Mouse (Mus musculus) heart, adult 8-10 months (tissue): ENCODE measurements around the gene Ccdc173. TPM values are rescaled to one million over a fixed set of nuclear protein-coding genes. Genes with fewer than 3 reads are reported as not detected.

Experiments
- DNase-seq: peaks from one replicate; pipeline ENCODE4 v3.0.0; 2022; ENCODE audit warnings: low spot score
- total RNA-seq, 4 experiments: library from RNA; stranded (reverse); gene quantifications; 2 replicates each; pipeline ENCODE4 v1.2.4; 2022

Gene Ccdc173
- total RNA-seq, 4 experiments from 2014 or later, result 0.29 to 1.00 (median 0.65) TPM

DNA sequence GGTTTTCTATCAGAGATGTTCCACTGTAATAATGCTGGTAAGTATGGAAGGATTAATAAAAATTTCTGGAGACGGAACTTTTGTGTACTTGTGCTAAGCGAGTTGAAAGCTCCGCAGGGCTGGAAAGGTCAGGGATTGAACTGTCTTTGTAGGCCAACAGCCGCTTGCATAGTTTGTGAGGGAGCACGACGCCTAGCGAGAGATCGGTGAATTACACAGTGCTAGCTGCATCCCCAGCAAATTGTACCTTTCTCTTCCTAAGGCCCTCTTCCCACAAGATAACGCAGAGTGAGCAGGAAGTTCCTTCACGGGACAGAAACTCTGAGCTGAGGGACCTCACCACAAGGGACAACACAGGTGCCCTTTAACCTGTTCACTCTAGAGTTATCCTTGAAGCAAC lies 910 bp upstream of the Ccdc173 start:
- DNase-seq, result peak; percentile 86

DNA sequence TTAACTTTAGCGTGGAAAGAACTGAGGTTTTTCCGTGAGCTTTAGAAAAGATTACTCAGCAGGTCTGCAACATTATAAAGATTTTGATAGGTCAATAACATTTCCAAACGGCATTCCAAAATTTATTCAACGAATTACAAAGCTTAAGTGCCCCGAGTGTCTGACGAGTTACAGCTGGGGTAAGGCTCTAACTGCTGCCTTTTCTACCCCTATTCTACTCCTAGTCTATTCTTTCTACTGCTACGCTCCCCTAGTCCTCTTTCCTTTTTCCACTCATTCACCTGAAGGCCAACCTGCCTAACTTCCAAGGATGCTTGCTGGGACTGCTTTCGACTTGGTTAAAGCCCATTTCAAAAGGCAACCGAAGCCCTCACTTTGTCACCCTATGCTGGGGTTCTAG lies 401 bp downstream of the Ccdc173 start:
- no peak for DNase-seq

DNA sequence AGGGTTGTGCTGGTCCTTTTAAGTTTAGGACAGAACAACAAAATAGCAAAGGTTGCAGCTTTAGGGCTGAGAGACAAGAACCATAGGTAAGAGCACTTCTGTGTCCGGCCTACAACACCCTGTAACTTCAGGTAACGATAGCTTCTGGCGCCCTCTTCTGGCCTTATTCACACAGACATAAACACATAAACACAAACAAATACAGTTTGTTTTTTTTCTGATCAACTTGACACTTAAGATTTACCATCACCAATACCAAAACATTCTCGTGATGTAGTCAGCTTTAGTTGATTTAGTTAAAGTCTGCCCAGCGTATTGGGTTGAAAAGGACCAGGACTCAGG lies 10.6 kb downstream of the Ccdc173 start:
- DNase-seq, result no peak

- no peak for DNase-seq
These were observed 11.2 kb downstream of the Ccdc173 start for GRCm38 (mm10) chr2:69777985-69778835.

- no peak for DNase-seq
These were observed 16.0 kb downstream of the Ccdc173 start for GRCm38 (mm10) chr2:69773331-69773730.

- DNase-seq, result no peak
These were observed 24.7 kb downstream of the Ccdc173 start for GRCm38 (mm10) chr2:69764716-69765115.

- DNase-seq, result no peak
These were observed 26.0 kb downstream of the Ccdc173 start for GRCm38 (mm10) chr2:69763340-69763739.

GRCm38 (mm10) chr2:69760980-69761379 lies 28.4 kb downstream of the Ccdc173 start:
- no peak for DNase-seq

- no peak for DNase-seq
These were observed 44.3 kb downstream of the Ccdc173 start for GRCm38 (mm10) chr2:69745091-69745490.

- DNase-seq, result no peak
These were observed 65.9 kb downstream of the Ccdc173 start for GRCm38 (mm10) chr2:69723519-69723825.

- peak; percentile 94 for DNase-seq
These were observed 66.5 kb downstream of the Ccdc173 start for GRCm38 (mm10) chr2:69722650-69723518.

DNA sequence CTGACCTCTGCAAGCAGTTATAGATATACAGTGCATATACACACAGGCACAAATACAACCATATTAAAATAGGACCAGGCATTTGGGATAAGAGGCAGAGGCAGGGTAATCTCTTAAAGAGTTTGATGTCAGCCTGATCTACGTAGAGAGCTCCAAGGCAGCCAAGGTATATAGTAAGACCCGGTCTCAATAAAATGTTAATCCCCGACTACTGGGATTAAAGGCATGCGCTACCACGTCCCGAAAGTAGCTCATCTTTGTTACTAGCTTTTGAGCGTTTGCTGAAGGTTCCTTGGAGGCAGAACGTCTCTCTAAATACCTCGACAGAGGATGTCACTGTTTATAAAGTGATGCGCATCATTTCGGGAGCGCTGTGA lies 67.1 kb downstream of the Ccdc173 start, which contains the start of gene Ppig:
TSS of gene Ppig (plus strand) at position 273 of the 377 bp plus-strand sequence.
- no peak for DNase-seq

DNA sequence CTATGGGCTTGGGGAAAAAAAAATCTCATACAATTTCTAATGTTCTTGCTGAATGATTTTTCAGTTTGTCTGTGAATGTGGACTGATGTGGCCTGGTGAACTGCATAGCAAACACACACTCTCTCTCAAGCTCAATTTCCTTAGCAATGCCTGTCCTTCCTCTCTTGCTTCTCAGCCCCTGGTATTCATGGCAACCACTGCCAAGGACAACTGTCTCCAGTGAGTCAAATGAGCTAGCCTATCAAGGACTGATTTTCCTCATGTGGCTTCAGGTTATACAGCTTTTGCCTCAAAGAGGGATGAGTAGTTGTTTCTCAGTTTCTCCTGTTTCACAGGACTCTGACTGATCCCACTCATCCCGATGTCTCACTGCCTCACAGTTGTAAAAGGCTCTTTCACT lies 70.3 kb downstream of the Ccdc173 start:
- DNase-seq, result no peak

GRCm38 (mm10) chr2:69716483-69716882 lies 72.9 kb downstream of the Ccdc173 start:
- DNase-seq, result no peak

DNA sequence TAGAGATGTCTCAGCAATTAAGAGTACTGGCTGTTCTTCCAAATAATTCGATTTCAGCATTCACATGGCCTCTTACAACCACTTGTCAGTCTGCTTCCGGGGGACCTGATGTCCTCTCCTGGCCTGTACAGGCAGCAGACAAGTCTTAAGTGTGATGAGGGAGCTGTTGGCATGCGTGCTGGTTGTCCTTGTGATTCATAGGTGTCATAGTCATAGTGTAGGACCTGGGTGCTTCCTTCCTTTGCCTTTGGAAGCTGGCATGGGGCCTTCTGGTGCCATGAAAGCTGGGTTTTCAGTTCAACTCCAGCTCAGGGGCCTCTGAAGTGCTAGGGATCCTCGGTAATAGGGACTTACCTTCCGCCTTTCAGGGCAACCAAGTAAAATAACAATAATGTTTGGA lies 75.2 kb downstream of the Ccdc173 start:
- DNase-seq, result no peak

DNA sequence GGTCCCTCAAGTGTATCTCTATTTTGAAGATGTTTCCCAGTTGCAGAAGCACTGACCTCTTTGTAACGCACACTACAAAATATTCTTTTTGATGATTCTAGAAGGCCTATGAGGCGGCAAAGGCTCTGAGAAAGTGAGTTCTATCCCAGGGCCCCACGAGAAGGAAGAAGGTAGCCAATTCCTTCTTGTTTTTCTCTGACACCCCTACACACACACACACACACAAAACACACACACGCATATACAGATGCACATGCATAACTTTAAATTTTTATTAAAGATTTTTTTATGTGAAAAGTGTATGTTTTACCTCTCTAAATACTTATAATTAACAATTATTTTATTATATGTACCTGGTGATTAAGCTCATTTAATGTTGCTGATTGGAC lies 75.8 kb downstream of the Ccdc173 start:
- DNase-seq, result no peak

DNA sequence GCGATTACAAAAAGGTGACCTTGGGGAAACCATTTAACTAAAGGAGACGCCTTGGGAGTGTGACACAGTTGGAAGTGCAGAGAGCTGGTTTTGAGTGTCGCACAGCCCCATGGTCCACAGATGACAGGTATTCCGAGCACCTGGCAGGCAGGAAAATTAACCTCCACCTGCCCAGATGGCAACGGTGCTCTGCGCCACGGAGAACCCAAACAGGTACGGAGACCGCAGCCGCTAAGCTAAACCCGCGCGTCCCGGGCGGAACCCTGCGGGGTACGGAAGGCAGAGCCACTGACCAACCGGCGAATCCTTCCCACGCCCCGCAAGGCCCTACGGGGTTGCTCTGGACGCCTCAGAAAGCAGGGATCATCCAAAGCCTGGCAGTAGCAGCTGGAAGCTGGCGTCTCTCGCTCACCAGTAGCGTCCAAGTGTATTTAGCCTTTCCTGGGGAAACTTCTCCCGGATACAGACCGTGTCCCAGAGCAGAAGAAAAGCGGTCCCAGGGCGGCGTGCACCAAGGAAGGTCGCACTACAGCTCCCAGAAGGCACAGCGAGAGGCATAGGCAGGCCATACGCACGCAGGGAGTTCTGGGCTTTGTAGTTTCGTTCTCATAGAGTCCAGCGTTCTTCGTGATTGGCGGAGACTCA lies 76.3 kb downstream of the Ccdc173 start, which contains the start of gene Fastkd1:
TSS of gene Fastkd1 (minus strand) at position 536 of the 645 bp plus-strand sequence.
- DNase-seq, result peak; percentile 93

GRCm38 (mm10) chr2:69712171-69712570 lies 77.2 kb downstream of the Ccdc173 start:
- no peak for DNase-seq
